Mouse (Mus musculus): Measurements from ENCODE around the gene Retnlg.
"Not testable (repeated sequence)": the region's sequence is repeated elsewhere in the genome, so short reads cannot be mapped to it uniquely, and the experiment has no call there.

Gene Retnlg

DNA sequence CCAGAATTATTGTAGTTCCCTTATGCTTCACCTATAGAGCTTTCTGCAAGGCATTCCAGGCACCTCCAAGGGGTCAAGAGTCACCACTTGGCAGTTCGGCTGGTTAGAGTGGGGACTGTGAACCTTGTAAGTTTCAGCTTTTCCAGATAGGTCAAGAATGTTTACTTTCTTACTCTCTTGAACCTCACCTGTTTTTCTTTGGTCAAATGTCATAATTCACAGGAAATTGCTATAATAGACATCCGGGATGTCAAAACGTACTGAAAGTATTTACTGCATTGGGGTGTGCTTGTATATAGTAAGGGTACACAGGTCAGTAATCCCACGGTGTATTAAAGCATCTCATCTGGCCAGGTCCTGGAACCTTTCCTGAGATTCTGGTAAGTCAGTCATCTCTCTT lies at the start of gene Retnlg:
Gene Retnlg, plus strand, starts transcription at position 301 of the 400 bp plus-strand sequence.
- in situ Hi-C loops (cut with MboI, MseI) = no loop called here

DNA sequence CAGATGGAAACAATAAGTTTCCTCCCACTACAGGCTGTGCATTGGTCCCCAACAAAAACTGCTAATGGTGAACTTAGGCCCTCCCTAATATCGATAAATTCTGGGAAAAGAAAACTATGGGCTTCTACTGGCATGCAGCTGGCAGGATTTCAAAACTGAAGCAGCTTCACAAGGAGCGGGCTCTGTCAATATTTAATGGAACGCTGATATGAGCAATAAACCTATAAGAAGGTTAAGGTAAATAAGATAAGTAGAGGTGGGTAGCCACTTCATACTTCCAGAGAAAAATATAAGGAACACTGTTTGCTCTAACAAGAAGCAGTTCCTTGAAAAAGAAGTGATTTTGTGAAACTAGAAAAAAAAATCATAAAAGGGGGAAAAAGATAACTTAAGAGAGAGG lies 45.9 kb upstream of the Retnlg start:
- in situ Hi-C loops (cut with MboI, MseI) = no loop called here

DNA sequence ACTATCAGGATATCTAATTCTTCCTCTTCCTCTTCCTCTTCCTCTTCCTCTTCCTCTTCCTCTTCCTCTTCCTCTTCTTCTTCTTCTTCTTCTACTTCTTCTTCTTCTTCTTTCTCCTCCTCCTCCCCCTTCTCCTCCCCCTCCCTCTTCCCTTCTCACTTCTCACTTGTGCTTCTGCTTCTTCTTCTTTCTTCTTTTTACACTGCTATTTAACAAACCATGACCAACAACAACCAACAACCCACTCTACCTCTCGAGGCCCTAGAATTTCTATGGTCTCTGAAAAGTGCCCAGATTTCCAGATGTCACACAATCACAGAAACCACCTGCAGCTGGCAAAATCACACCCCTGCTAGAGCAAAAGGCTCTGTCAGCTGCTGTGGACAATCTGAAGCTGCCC lies 44.8 kb upstream of the Retnlg start:
- in situ Hi-C loops (cut with MboI, MseI) = no loop called here

DNA sequence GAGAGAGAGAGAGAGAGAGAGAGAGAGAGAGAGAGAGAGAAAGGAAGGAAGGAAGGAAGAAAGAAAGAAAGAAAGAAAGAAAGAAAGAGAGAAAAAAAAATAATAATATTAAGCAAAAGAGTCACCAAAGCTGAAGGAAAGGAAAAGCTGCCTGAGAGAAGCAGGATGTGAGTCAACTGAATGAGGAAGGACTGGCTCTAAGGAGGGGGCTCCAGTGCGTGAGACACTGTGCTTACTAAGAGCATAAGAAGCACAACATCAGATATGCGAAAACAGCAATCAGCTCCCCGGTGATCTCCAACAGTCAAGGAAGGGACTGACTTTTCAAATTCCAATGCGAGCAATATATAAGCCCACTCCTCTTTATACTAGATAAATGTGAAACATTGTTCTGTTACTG lies 43.4 kb upstream of the Retnlg start:
- in situ Hi-C loops (cut with MboI, MseI) = no loop called here

DNA sequence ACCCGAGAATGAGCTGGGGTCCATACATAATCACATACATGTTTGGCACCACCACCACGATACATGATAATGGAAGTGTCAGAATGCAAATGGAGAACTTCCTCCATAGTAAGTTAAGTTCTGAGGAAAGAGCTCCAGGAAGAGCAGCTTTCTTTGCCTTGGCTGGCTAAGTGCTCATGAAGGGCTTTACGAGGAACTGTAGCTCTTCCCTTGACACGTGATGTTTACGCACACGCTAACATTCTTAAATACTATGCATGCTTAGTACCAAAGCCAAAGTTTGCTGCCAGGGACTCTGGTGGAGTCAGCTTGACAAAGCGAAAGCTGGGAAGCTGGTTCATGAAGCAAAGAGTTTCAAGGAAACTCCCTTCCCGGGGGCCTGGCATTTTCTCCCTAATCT lies 40.4 kb upstream of the Retnlg start:
- in situ Hi-C loops (cut with MboI, MseI) = no loop called here

DNA sequence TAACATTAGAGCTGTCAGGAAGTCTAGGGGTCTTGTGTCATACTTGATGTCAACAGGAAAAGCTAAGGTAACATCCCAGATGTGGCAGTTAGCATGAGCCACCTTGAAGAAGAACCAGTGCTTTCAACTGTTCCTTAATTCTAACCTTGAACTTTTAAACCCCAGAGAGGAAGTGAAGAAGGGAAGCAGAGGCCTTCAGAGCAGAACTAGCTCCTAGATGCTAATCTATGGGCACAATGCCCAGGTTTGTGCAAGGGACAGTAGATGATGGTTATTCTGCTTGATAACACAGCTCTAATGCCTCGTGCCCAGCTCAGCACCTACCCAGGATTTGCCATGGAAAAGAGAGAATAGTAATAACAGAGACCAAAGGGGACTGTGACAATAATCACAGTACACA lies 38.8 kb upstream of the Retnlg start:
- in situ Hi-C loops (cut with MboI, MseI) = not testable (repeated sequence)

DNA sequence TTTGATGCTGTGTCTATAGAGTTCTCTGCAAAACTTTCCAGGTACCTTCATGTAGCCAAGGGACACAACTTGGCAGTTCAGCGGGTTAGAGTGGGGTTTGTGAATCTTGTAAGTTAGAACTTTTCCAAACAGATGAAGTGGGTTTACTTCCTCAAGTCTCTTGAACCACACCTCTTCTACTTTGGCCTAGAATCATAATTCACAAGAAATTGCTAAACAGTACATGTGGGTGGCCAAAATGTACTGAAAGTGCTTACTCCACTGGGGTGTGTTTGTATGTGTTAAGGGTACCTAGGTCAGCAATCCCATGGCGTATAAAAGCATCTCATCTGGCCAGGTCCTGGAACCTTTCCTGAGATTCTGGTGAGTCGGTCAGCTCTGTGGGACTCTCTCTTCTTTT lies 30.2 kb upstream of the Retnlg start, which contains the start of gene Retnla:
Gene Retnla, plus strand, starts transcription at position 286 of the 400 bp plus-strand sequence.
- in situ Hi-C loops (cut with MboI, MseI) = no loop called here

DNA sequence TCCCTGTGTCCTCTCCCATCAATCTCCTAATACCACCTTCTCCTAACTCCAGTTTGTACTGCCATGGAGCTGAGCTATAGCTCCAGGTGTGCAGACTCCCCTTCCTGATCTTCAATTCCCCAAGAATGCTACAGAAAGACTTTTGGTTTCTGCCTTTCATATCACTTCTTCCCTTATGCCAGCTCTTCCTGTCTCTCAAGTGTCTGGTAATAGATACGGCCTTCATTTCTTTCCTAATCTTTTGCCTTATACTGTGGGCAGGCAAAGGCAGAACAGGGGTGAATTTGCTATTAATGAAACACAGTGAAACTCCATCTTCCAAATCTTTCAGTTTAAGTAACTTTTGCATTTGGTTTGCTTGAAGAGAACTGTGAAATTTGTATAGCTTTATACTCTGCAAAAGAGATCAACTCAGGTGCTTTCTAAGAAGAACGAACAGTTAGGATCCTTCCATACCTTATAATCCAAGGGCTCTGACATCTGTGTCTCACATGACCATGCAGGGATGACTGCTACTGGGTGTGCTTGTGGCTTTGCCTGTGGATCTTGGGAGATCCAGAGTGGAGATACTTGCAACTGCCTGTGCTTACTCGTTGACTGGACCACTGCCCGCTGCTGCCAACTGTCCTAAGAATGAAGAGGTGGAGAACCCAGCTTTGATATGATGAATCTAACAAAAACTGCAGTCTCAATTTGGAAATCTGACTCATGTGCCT lies 28.6 kb upstream of the Retnlg start:
- in situ Hi-C loops (cut with MboI, MseI) = no loop called here

DNA sequence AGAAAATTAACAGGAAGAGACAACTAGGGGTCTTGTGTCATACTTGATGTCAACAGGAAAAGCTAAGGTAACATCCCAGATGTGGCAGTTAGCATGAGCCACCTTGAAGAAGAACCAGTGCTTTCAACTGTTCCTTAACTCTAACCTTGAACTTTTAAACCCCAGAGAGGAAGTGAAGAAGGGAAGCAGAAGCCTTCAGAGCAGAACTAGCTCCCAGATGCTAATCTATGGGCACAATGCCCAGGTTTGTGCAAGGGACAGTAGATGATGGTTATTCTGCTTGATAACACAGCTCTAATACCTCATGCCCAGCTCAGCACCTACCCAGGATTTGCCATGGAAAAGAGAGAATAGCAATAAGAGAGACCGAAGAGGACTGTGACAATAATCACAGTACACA lies 7.4 kb upstream of the Retnlg start:
- in situ Hi-C loops (cut with MboI, MseI) = not testable (repeated sequence)

DNA sequence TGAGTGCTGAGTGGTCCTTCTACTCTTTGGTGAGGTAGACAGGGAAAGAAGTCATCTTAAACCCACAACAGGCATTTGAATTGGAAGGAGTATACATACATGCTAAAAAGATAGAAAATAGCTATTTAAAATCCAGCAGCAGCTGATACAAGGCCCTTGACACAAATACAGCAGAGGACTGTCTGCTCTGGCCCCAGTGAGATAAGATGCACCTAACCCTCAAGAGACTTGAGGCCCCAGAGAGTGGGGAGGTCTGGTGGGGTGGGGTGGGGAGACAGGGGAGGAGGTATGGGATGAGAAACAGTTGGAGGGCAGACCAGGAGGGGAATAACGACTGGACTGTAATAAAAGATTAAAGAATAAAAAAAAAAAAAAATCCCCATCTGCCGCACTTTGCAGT lies 4.7 kb upstream of the Retnlg start:
- in situ Hi-C loops (cut with MboI, MseI) = no loop called here

DNA sequence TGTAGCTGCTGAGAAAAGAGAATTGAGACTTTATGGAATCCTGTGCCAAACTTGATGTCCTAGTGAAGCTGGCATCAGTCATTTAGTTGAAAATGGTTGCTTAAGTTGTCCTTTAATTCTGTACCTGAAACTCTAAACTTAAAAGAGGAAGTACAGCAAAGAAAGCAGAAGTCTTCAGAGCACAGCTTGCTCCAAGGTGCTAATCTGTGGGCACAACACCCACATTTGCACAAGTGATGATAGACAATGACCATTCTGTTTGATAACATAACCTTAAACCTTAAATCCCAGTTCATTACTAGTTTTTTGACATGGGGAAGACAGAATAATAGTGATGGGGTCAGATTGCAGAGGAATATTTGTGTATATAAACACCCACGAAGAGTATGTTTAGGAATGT lies 3.8 kb upstream of the Retnlg start:
- in situ Hi-C loops (cut with MboI, MseI) = no loop called here

DNA sequence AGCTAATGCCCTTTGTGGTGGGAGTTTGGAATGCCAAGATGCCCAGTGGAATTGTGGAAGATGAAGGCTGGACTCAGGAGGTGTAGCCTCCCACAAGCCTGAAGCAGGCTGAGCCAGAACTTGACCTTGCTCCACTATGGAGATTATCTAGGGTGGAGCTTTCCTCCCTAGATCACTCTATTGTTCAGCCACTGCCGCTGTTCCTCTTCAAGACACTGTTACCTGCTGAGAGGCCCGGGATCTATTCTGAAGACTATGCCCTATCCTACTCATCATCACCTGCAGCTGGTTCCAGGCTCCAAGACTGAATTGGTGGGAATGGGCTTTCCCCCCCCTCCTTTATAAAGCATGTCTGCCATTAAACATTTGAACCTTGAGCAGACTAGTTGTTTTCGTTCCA lies 2.8 kb upstream of the Retnlg start:
- in situ Hi-C loops (cut with MboI, MseI) = no loop called here

DNA sequence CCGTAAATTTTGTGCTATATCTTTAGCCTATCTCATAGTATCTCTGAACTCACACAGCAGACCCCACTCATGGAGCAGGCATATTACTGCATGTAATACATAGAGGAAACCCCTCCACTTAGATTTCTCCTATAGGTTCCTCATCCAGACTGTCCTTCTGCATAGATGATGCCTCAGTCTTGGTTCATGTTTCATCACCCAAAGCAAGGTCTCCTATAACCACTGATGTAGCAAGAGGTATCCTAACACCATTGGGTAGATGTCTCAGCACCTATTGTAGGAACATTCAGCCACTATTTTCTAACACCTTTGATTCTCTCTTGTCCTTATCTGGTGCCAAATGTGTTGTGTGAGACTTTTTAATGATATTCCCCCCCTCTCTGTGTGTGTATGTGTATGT lies 667 bp upstream of the Retnlg start:
- in situ Hi-C loops (cut with MboI, MseI) = no loop called here

DNA sequence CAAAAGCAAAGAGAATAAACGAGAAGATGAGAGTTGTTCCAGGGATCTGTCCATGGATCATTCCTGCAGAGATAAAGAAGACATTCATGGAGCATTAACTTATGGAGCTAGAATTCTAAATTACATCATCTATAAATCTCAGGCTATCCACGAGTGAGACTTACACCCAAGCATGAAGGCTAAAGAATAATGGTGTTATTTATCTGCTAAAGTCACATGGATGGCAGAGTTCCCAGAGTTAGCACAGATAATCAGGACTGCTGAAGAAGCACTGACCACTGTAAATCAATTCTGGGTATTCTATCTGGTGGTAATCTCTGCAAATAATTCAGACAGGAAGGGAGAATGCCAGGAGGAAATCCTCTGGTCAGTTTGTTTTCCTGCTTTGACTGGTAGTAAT lies 18.3 kb downstream of the Retnlg start:
- in situ Hi-C loops (cut with MboI, MseI) = no loop called here

DNA sequence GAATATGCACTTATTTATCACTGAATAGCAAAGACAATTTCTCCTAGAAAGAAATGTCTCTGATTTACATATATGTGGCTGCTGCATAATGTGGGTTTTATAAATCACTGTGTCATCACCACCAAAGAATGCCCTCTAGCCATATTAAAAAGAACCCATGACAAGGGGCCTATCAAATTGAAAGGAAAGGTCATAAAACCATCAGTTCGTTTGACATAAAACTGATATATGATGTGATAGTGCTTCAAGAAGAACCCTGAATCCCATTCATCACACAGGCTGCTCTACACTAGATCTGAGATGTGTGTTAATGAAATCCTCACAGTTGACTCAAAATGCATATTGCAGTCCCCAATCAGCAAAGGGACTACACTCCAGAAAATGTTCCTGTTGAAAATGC lies 27.4 kb downstream of the Retnlg start:
- in situ Hi-C loops (cut with MboI, MseI) = no loop called here

DNA sequence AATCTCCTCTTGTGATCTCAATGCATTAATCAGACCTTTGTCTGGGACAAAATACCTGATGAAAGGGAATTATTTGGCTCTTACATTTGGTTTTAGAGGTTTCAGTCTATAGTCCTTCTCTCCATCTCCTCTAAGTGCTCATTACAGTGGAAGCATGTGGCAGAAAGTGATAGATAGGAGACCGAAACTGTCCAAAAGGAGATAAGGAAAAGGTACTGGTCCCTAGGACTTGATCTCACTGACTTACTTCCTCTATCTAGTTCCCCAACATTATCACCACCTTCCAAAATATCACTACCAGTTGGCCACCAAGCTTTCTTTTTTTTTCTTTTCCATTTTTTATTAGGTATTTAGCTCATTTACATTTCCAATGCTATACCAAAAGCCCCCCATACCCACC lies 38.8 kb downstream of the Retnlg start:
- in situ Hi-C loops (cut with MboI, MseI) = no loop called here

DNA sequence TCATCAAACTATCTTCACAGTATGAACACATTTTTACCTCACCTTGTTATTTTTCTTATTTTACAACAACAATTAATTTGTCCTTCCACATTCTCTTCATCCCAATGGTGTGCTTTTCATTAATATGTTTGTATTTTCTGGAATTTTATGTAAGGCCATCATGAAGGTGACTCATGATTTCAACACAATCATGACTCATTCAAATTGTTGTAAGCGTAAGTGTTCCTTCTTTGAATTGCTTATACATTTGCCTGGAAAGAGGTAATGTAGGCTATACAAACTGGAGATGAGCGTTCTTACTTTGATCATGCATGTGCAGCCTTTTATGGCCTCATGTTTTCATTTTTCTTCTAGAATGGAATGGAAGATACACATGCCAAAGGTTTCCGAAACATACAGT lies 40.8 kb downstream of the Retnlg start:
- in situ Hi-C loops (cut with MboI, MseI) = no loop called here

DNA sequence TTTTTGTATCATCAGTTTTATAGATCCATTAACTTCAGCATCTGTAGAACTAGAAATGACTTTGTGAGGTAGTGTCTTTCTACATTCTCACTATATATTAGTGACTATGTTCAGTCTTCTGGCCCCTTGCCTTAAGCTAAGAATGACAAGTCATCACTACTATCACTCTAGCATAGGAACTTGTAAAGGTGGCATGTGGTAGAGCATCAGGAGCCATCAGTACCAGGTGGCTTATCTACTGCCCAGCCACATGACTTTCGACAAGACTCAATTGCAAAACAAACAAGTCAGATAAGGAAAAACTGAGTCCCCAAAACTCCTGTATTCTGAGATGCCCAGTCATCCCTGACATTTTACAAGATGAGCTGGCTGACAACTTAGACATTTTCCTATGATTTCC lies 51.3 kb downstream of the Retnlg start:
- in situ Hi-C loops (cut with MboI, MseI) = no loop called here

Data from T-helper 17 cell (primary cell).